Mouse (Mus musculus): ENCODE results near the gene Ddx54. TPM values are rescaled to one million over a fixed set of nuclear protein-coding genes. Genes with fewer than 3 reads are reported as not detected.

Gene Ddx54
- polyA plus RNA-seq, 1 experiment = 44.6 TPM

DNA sequence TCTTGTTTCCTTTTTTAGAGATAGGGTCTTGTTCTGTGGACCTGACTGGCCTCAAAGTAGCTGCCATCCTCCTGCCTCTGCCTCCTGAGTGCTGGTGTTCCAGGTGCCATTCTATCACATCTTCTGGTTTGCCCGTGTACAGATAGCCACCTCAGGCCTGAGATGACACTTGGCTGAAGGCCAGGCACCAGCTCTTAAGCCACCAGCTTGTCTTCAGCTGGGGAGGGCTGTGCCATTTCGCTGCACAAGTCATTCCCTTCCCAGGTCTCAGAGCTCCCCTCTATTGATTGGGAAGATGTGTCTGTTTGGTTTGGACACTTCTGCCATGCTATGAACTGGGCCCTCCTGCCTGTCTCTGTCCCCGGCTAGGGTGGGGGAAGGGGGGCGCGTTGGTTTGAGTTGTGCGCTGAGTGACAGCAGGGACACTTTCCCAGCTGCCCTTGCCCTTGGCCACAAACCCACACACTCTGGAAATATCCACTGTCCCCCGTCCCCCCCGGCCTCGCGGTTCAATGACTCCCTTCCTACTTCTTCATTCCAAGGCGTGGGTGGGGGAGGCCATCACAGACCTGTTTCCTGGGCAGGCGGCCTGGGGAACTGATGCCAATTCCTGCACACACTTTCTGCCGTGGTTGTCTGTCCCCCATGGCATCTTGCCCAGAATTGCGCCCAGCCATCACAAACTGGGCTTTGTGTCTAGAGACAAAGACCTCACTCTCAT, 31.0 kb downstream of the Ddx54 start:
- 33% methylated on average over 14 of the region's 14 CpGs for WGBS
- peaks cover 6% of the 10 kb centered on the region for H3K4me1 ChIP-seq (ENCODE audit: control insufficient read depth, insufficient read depth, insufficient read length, low read length)
- H3K27ac ChIP-seq (ENCODE audit: insufficient read depth, low read depth, low read length) = no peak overlapping the region
- H3K27me3 ChIP-seq (ENCODE audit: control insufficient read depth, insufficient read depth, low read length) = peaks cover under 1% of the 10 kb centered on the region; the same call in 1 of the 2 replicates
- TF ChIP-seq CTCF (IDR thresholded peaks at IDR 0.05; ENCODE audit: extremely low read depth, insufficient read length, insufficient replicate concordance, low read depth, low read length) = no peak
- no peak for TF ChIP-seq POLR2A (IDR thresholded peaks at IDR 0.05; ENCODE audit: low read depth, low read length)
- H3K36me3 ChIP-seq (ENCODE audit: control insufficient read depth, insufficient read depth, low read length) = no peaks in the 10 kb centered on the region
- no peak overlapping the region for H3K4me3 ChIP-seq (ENCODE audit: low read depth, low read length)

DNA sequence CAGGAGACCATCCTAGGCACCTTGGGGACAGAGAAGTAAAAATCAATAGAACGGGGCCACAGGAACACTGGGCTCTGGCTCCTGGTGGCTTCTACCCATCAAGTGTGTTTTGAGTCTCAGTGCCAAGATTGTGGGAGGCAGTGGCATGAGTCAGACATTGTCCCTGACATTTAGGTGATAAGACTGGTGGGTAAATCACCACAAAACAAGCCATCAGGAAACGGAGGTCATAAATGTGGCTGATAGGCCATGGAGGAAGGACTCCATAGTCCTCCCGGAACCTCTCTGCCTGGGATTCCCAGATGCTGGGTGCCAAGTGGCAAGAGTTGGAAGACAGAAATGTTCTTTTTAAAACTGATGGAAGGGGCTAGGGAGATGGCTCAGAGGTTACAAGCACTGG, 31.7 kb downstream of the Ddx54 start:
- peaks cover 12% of the 10 kb centered on the region for H3K4me1 ChIP-seq (ENCODE audit: control insufficient read depth, insufficient read depth, insufficient read length, low read length)
- no peak overlapping the region for H3K4me3 ChIP-seq (ENCODE audit: low read depth, low read length)
- TF ChIP-seq CTCF (IDR thresholded peaks at IDR 0.05; ENCODE audit: extremely low read depth, insufficient read length, insufficient replicate concordance, low read depth, low read length) = no peak
- TF ChIP-seq POLR2A (IDR thresholded peaks at IDR 0.05; ENCODE audit: low read depth, low read length) = no peak
- peaks cover 7% of the 10 kb centered on the region; the same call in 1 of the 2 replicates for H3K27me3 ChIP-seq (ENCODE audit: control insufficient read depth, insufficient read depth, low read length)
- WGBS = 13% methylated on average over 3 of the region's 3 CpGs
- no peaks in the 10 kb centered on the region for H3K36me3 ChIP-seq (ENCODE audit: control insufficient read depth, insufficient read depth, low read length)
- H3K27ac ChIP-seq (ENCODE audit: insufficient read depth, low read depth, low read length) = no peak overlapping the region

DNA sequence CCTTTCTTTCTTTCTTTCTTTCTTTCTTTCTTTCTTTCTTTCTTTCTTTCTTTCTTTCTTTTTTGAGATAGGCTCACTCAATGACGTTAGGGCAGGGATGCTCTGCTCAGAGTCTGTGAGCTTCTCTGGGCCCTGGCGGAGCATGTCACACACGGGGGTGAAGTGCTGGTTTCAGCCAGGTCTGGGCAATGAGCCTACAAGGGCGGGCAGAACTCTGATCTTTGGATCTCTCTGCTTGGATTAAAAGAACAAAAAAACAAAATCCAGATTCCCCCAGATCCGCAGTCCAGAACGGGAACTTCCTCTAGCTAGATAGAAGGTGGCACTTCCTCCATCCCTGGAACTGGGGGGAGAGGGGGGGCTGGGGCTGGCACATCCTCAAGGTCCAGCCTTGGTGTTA, 33.3 kb downstream of the Ddx54 start:
- H3K27ac ChIP-seq (ENCODE audit: insufficient read depth, low read depth, low read length) = no peak overlapping the region
- 14% methylated on average over 6 of the region's 6 CpGs for WGBS
- TF ChIP-seq POLR2A (IDR thresholded peaks at IDR 0.05; ENCODE audit: low read depth, low read length) (no peak), CTCF (IDR thresholded peaks at IDR 0.05; ENCODE audit: extremely low read depth, insufficient read length, insufficient replicate concordance, low read depth, low read length) (no peak)
- H3K36me3 ChIP-seq (ENCODE audit: control insufficient read depth, insufficient read depth, low read length) = no peaks in the 10 kb centered on the region
- no peak overlapping the region for H3K4me3 ChIP-seq (ENCODE audit: low read depth, low read length)
- H3K4me1 ChIP-seq (ENCODE audit: control insufficient read depth, insufficient read depth, insufficient read length, low read length) = peaks cover 14% of the 10 kb centered on the region
- peaks cover 10% of the 10 kb centered on the region; the same call in 1 of the 2 replicates for H3K27me3 ChIP-seq (ENCODE audit: control insufficient read depth, insufficient read depth, low read length)

DNA sequence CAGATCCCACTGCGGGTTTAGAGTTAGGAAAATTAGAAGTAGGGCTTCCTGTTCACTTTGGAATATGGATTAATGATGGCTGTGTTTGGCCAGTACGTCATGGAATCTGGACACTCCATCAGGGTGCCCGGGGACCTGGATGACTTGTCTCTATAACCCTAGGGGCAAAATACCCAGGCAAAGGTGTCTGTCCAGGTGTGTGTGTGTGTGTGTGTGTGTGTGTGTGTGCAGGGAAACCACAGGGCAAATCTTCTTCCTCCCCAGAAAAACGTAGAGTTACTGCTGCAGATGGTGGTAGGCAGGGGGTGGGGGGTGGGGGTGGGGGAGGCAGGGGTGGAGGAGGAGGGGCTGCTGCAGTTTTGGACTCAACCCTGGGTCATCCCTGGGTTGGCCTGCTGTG, 34.8 kb downstream of the Ddx54 start:
- Histone ChIP-seq H3K27ac (ENCODE audit: insufficient read depth, low read depth, low read length) (no peak overlapping the region), H3K4me3 (ENCODE audit: low read depth, low read length) (no peak overlapping the region), H3K4me1 (ENCODE audit: control insufficient read depth, insufficient read depth, insufficient read length, low read length) (peaks cover 19% of the 10 kb centered on the region), H3K36me3 (ENCODE audit: control insufficient read depth, insufficient read depth, low read length) (no peaks in the 10 kb centered on the region), H3K27me3 (ENCODE audit: control insufficient read depth, insufficient read depth, low read length) (peaks cover 10% of the 10 kb centered on the region; the same call in 1 of the 2 replicates)
- WGBS = 82% methylated on average over 3 of the region's 4 CpGs
- TF ChIP-seq POLR2A (IDR thresholded peaks at IDR 0.05; ENCODE audit: low read depth, low read length) = no peak
- no peak for TF ChIP-seq CTCF (IDR thresholded peaks at IDR 0.05; ENCODE audit: extremely low read depth, insufficient read length, insufficient replicate concordance, low read depth, low read length)

DNA sequence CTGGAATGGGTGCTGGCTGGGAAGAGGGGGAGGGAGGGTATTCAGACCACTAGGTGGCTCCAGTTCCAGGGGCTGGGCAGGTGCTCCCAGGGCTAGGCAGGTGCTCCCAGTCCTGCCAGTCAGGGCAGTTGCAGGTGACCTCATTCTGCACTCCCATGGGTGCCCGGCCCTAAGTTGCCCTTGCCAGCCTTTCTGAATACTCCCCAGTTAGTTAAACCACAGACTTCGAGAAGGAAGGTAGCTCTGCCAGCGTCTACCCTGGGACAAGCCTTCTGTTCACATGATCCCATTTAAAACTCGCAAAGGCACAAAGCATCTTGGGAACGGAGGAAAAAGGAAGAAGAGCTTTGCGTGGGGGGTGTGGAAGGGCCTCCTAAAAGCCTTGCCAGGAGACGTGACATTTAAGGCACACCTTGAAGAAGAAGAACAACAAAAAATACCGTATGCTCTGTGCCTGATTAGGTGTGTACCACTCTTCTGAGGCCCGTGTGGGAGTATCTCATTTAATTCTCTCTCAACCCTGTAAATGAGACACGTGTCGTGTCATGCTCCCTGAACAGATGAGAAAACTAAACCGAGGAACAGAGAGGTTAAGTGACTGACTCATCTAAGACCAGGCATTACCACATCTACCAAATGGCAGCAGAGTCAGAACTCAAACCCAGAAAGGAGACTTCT, 35.4 kb downstream of the Ddx54 start:
- H3K27ac ChIP-seq (ENCODE audit: insufficient read depth, low read depth, low read length) = no peak overlapping the region
- H3K4me3 ChIP-seq (ENCODE audit: low read depth, low read length) = no peak overlapping the region
- peaks cover 10% of the 10 kb centered on the region; the same call in 1 of the 2 replicates for H3K27me3 ChIP-seq (ENCODE audit: control insufficient read depth, insufficient read depth, low read length)
- peaks cover 19% of the 10 kb centered on the region for H3K4me1 ChIP-seq (ENCODE audit: control insufficient read depth, insufficient read depth, insufficient read length, low read length)
- H3K36me3 ChIP-seq (ENCODE audit: control insufficient read depth, insufficient read depth, low read length) = no peaks in the 10 kb centered on the region
- 18% methylated on average over 12 of the region's 12 CpGs for WGBS
- TF ChIP-seq POLR2A (IDR thresholded peaks at IDR 0.05; ENCODE audit: low read depth, low read length) = no peak
- TF ChIP-seq CTCF (IDR thresholded peaks at IDR 0.05; ENCODE audit: extremely low read depth, insufficient read length, insufficient replicate concordance, low read depth, low read length) = no peak

DNA sequence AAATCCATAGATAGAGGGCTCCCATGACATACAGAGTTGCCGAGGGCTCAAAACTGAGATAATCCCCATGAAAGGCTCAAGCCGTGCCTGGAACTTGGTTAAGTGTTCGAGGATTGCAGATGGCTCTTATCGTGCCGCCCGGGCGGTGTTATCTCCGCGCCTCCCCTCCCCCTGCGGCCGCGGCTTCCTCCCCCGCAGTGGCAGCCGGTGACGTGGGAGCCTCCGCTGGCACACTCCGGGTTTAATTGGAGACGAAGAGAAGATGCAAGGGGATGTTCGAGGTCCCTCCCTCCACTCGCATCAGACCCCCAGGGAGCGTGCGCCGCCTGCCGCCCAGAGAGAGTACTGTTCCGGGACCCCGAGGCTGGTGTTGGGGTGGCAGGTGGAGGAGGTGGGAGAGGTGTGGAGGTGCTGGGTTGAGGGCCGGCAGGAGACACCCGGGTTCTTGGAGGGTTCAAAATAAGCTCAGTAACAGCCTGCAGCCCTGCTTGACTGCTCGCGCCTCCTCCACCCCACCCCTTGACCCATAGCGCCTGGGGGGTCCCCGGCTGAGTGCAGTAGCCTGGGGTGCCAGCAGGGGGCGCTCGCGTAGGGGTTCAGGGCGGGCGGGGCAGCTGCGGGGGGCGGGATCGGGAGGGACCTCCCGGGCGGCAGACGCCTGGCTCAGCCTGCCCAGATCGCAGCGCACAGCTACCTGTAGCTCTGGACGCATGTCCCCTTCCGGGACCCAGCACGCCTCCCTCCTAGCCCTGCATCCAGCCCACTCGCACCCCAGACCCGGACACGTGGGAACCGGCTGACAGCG, 36.2 kb downstream of the Ddx54 start, which contains the start of gene Rasal1:
Gene Rasal1, plus strand, starts transcription at position 244 of the 805 bp plus-strand sequence.
- peaks cover 16% of the 10 kb centered on the region for H3K4me1 ChIP-seq (ENCODE audit: control insufficient read depth, insufficient read depth, insufficient read length, low read length)
- no peak within 1 kb of the TSS for H3K27ac ChIP-seq (ENCODE audit: insufficient read depth, low read depth, low read length)
- 1% methylated on average over 51 of the region's 53 CpGs for WGBS
- TF ChIP-seq CTCF (IDR thresholded peaks at IDR 0.05; ENCODE audit: extremely low read depth, insufficient read length, insufficient replicate concordance, low read depth, low read length) (peak; percentile 60; the same call in 1 of the 2 replicates), POLR2A (IDR thresholded peaks at IDR 0.05; ENCODE audit: low read depth, low read length) (no peak)
- H3K36me3 ChIP-seq (ENCODE audit: control insufficient read depth, insufficient read depth, low read length) = no peaks in the 10 kb centered on the region
- H3K4me3 ChIP-seq (ENCODE audit: low read depth, low read length) = peak within 1 kb of the TSS; percentile 51
- H3K27me3 ChIP-seq (ENCODE audit: control insufficient read depth, insufficient read depth, low read length) = peaks cover 10% of the 10 kb centered on the region; the same call in 1 of the 2 replicates

All from small intestine, adult 2 months (tissue).